Mouse (Mus musculus) lung, adult 2 months (tissue): ENCODE measurements at regions not wholly inside any gene's neighbourhood (a gene's known extent, or its start where the extent isn't known, plus 50 kb on each side); places are given as distances from the start of the nearest gene placed in this dataset.

Source experiments
- CTCF ChIP-seq: fragments of 200-500 bp; IDR thresholded peaks from 2 replicates; pipeline ENCODE4 v1.5.1; 2011; ENCODE audit warnings: mild to moderate bottlenecking, low read length, control low read depth; ENCODE audit not compliant: insufficient read depth
- POLR2A ChIP-seq: fragments of 200-500 bp; IDR thresholded peaks from 2 replicates; pipeline ENCODE4 v1.6.1; 2011; ENCODE audit warnings: low read depth, mild to moderate bottlenecking, control low read depth, low read length, borderline replicate concordance; ENCODE audit errors: extremely low read depth

GRCm38 (mm10) chr13:5766394-5766793, 94.9 kb upstream of the Klf6 start:
- no peak for TF ChIP-seq CTCF
- no peak for TF ChIP-seq POLR2A
